Mouse (Mus musculus) erythroblast, embryonic 14.5 days (primary cell): Measurements from ENCODE around the gene Slc22a8.

Experiments used
- GATA1 ChIP-seq: IDR thresholded peaks from 2 replicates; pipeline ENCODE4 v1.6.1; 2012; ENCODE audit warnings: low read length, inconsistent platforms, mixed read lengths
- TAL1 ChIP-seq: IDR thresholded peaks from 3 replicates; pipeline ENCODE4 v1.6.1; 2012; ENCODE audit warnings: low read length, inconsistent platforms, mixed read lengths

- TF ChIP-seq GATA1 (no peak), TAL1 (no peak)
These were observed 21.6 kb upstream of the Slc22a8 start for GRCm38 (mm10) chr19:8569453-8569863.
